Mouse (Mus musculus): Measurements from ENCODE around the gene Magi1. TPM values are rescaled to one million over a fixed set of nuclear protein-coding genes. Genes with fewer than 3 reads are reported as not detected.

The Magi1 gene
- polyA plus RNA-seq, 1 experiment, result 39.5 TPM

- H3K27ac ChIP-seq (ENCODE audit: insufficient read depth, low read length), result no peak overlapping the region
- WGBS, result 96% methylated on average over 1 of the region's 1 CpGs
- no peak overlapping the region for H3K4me3 ChIP-seq (replicated peaks; ENCODE audit: insufficient read depth, low read depth, low read length)
- TF ChIP-seq CTCF (IDR thresholded peaks at IDR 0.05; ENCODE audit: borderline replicate concordance, insufficient read depth, low read depth, low read length), result no peak
- no peak for TF ChIP-seq POLR2A (IDR thresholded peaks at IDR 0.05; ENCODE audit: borderline replicate concordance, insufficient read depth, low read length)
- DNase-seq, result no peak
- H3K27me3 ChIP-seq (ENCODE audit: control insufficient read depth, insufficient read depth, low read length), result no peaks in the 10 kb centered on the region
- H3K4me1 ChIP-seq (ENCODE audit: control insufficient read depth, insufficient read depth, low read length), result peaks cover 5% of the 10 kb centered on the region
These were observed 85.9 kb downstream of the Magi1 start for GRCm38 (mm10) chr6:94197831-94198230.

- H3K27me3 ChIP-seq (ENCODE audit: control insufficient read depth, insufficient read depth, low read length), result no peaks in the 10 kb centered on the region
- peaks cover 5% of the 10 kb centered on the region for H3K4me1 ChIP-seq (ENCODE audit: control insufficient read depth, insufficient read depth, low read length)
- no peak overlapping the region for H3K4me3 ChIP-seq (replicated peaks; ENCODE audit: insufficient read depth, low read depth, low read length)
- no peak overlapping the region for H3K27ac ChIP-seq (ENCODE audit: insufficient read depth, low read length)
- 53% methylated on average over 14 of the region's 14 CpGs for WGBS
- no peak for TF ChIP-seq POLR2A (IDR thresholded peaks at IDR 0.05; ENCODE audit: borderline replicate concordance, insufficient read depth, low read length)
- TF ChIP-seq CTCF (IDR thresholded peaks at IDR 0.05; ENCODE audit: borderline replicate concordance, insufficient read depth, low read depth, low read length), result no peak
- DNase-seq, result no peak
These were observed 88.3 kb downstream of the Magi1 start for GRCm38 (mm10) chr6:94195303-94195911.

DNA sequence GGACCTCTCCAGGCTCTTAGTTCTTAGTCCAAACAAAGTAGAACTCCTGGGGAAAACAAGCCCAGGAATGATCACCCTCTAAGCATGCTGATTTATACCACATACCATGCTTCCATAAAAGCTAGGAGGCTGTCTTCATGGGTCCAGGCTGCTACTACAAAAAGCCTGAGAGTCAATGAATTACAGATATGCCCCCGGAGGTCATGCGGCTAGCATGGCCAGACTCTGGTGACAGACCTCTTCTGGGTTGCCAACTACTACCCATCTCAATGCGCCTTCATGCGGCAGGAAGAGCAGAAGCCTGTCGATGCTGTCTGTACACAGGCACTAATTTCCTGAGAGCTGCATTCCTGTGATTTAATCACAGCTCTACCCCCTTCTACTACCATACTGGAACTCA, 92.9 kb downstream of the Magi1 start:
- WGBS, result 89% methylated on average over 5 of the region's 5 CpGs
- TF ChIP-seq CTCF (IDR thresholded peaks at IDR 0.05; ENCODE audit: borderline replicate concordance, insufficient read depth, low read depth, low read length), result no peak
- no peak for TF ChIP-seq POLR2A (IDR thresholded peaks at IDR 0.05; ENCODE audit: borderline replicate concordance, insufficient read depth, low read length)

DNA sequence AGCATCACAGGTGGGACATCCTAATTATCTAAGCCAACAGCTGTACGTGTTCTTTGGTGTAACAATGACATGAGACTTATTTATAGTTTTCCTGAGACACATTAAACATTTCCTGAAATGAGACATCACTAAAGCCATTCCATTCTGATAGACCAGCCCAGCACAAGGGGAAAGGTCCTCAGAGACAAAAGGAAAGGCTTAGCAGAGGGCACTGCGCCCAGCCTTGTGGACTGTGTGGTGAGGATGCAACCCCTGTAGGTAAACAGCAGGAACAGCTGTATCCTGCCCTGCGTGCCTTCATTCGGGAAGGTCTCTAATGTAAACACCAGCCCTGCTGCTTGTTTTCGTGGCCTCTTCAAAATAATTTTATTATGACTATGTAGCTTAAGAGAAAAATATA, 94.3 kb downstream of the Magi1 start:
- Histone ChIP-seq H3K27me3 (ENCODE audit: control insufficient read depth, insufficient read depth, low read length) (no peaks in the 10 kb centered on the region), H3K4me3 (replicated peaks; ENCODE audit: insufficient read depth, low read depth, low read length) (no peak overlapping the region), H3K27ac (ENCODE audit: insufficient read depth, low read length) (no peak overlapping the region), H3K4me1 (ENCODE audit: control insufficient read depth, insufficient read depth, low read length) (no peaks in the 10 kb centered on the region; the same call in 1 of the 2 replicates)
- DNase-seq, result no peak
- TF ChIP-seq CTCF (IDR thresholded peaks at IDR 0.05; ENCODE audit: borderline replicate concordance, insufficient read depth, low read depth, low read length) (no peak), POLR2A (IDR thresholded peaks at IDR 0.05; ENCODE audit: borderline replicate concordance, insufficient read depth, low read length) (no peak)
- WGBS, result 88% methylated on average over 5 of the region's 5 CpGs

More for the DNA sequence above, 92.9 kb downstream of the Magi1 start:
- no peak overlapping the region for H3K4me3 ChIP-seq (replicated peaks; ENCODE audit: insufficient read depth, low read depth, low read length)
- no peaks in the 10 kb centered on the region for H3K27me3 ChIP-seq (ENCODE audit: control insufficient read depth, insufficient read depth, low read length)
- H3K27ac ChIP-seq (ENCODE audit: insufficient read depth, low read length), result no peak overlapping the region
- peaks cover 5% of the 10 kb centered on the region for H3K4me1 ChIP-seq (ENCODE audit: control insufficient read depth, insufficient read depth, low read length)
- DNase-seq, result no peak

GRCm38 (mm10) chr6:94186628-94187319, 96.9 kb downstream of the Magi1 start:
- Histone ChIP-seq H3K27ac (ENCODE audit: insufficient read depth, low read length) (no peak overlapping the region), H3K27me3 (ENCODE audit: control insufficient read depth, insufficient read depth, low read length) (no peaks in the 10 kb centered on the region), H3K4me1 (ENCODE audit: control insufficient read depth, insufficient read depth, low read length) (peaks cover 5% of the 10 kb centered on the region), H3K4me3 (replicated peaks; ENCODE audit: insufficient read depth, low read depth, low read length) (no peak overlapping the region)
- no peak for DNase-seq
- no peak for TF ChIP-seq POLR2A (IDR thresholded peaks at IDR 0.05; ENCODE audit: borderline replicate concordance, insufficient read depth, low read length)
- TF ChIP-seq CTCF (IDR thresholded peaks at IDR 0.05; ENCODE audit: borderline replicate concordance, insufficient read depth, low read depth, low read length), result no peak
- 62% methylated on average over 7 of the region's 7 CpGs for WGBS

- no peak for DNase-seq
- H3K4me1 ChIP-seq (ENCODE audit: control insufficient read depth, insufficient read depth, low read length), result peaks cover 7% of the 10 kb centered on the region
- H3K27ac ChIP-seq (ENCODE audit: insufficient read depth, low read length), result no peak overlapping the region
- H3K4me3 ChIP-seq (replicated peaks; ENCODE audit: insufficient read depth, low read depth, low read length), result no peak overlapping the region
- TF ChIP-seq POLR2A (IDR thresholded peaks at IDR 0.05; ENCODE audit: borderline replicate concordance, insufficient read depth, low read length), result no peak
- no peak for TF ChIP-seq CTCF (IDR thresholded peaks at IDR 0.05; ENCODE audit: borderline replicate concordance, insufficient read depth, low read depth, low read length)
- H3K27me3 ChIP-seq (ENCODE audit: control insufficient read depth, insufficient read depth, low read length), result no peaks in the 10 kb centered on the region
- WGBS, result 94% methylated on average over 4 of the region's 4 CpGs
These were observed 99.4 kb downstream of the Magi1 start for GRCm38 (mm10) chr6:94184268-94184667.

GRCm38 (mm10) chr6:94183354-94183851, 100.3 kb downstream of the Magi1 start:
- Histone ChIP-seq H3K27me3 (ENCODE audit: control insufficient read depth, insufficient read depth, low read length) (no peaks in the 10 kb centered on the region), H3K4me1 (ENCODE audit: control insufficient read depth, insufficient read depth, low read length) (peaks cover 7% of the 10 kb centered on the region), H3K27ac (ENCODE audit: insufficient read depth, low read length) (no peak overlapping the region), H3K4me3 (replicated peaks; ENCODE audit: insufficient read depth, low read depth, low read length) (peak overlapping the region; percentile 32)
- 9% methylated on average over 14 of the region's 14 CpGs for WGBS
- peak; percentile 61 to 71 for DNase-seq
- no peak for TF ChIP-seq CTCF (IDR thresholded peaks at IDR 0.05; ENCODE audit: borderline replicate concordance, insufficient read depth, low read depth, low read length)
- no peak for TF ChIP-seq POLR2A (IDR thresholded peaks at IDR 0.05; ENCODE audit: borderline replicate concordance, insufficient read depth, low read length)

Measured in cerebellum, adult 2 months (tissue).